Mouse (Mus musculus): ENCODE results near the gene Zfyve21. TPM values are rescaled to one million over a fixed set of nuclear protein-coding genes. Genes with fewer than 3 reads are reported as not detected.

Zfyve21 gene
- polyA plus RNA-seq, 1 experiment from 2014 or later: 46.4 TPM

DNA sequence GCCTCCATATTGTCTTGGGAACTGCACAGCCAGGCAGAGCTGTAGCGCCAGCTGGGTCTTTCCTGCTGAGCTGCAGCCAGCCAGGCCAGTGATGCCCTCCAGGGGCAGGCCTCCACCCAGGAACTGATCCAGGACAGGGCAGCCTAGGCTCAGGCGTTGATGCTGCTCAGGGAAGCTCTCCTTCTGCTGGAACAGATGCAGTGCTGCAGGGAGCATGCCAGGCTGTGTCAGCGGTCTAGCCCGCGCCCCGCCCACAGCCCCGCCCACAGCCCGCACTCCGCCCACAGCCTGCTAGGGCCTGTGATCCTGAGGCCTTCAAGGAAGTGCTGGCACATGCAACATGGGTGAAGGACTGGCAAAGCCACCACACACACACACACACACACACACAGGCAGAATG, 4.2 kb upstream of the Zfyve21 start:
- peak overlapping the region; percentile 31 for H3K4me2 ChIP-seq
- 0 out of 2 replicates have a peak overlapping the region, but pooled peaks have one; percentile 1 for H3K9ac ChIP-seq
- peak overlapping the region; percentile 47 for H3K27ac ChIP-seq (replicated peaks)
- 0 out of 2 replicates have a peak, but pooled peaks have one; percentile 5 for ATAC-seq (ENCODE audit: low FRiP score, low read depth)
- WGBS: 2% methylated on average over 9 of the region's 9 CpGs
- H3K4me3 ChIP-seq: no peak overlapping the region
- no peaks in the 10 kb centered on the region for H3K27me3 ChIP-seq
- no peaks in the 10 kb centered on the region for H3K9me3 ChIP-seq
- H3K36me3 ChIP-seq: peaks cover 9% of the 10 kb centered on the region
- peaks cover 29% of the 10 kb centered on the region for H3K4me1 ChIP-seq (replicated peaks)

DNA sequence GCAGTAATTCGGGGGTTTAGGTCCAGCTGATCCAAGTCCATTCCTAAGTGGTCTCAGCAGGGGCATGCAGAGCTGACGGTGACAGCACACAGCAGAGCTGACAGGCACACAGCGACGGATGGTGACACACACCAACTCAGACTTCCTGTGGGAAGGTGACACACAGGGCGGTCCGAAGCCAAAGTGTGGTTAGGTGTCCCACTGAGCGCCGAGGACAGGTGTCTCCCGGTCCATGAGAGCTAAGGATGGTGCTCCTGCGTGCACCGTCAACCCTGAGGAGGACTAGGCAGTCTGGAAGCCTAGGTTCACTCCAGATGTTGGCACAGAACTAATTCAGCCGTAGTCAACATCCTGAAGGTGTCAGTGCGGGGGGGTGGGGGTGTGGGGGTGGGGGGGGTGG, 1.9 kb upstream of the Zfyve21 start:
- no peaks in the 10 kb centered on the region for H3K9me3 ChIP-seq
- H3K27me3 ChIP-seq: no peaks in the 10 kb centered on the region
- no peak for ATAC-seq (ENCODE audit: low FRiP score, low read depth)
- no peak overlapping the region for H3K27ac ChIP-seq (replicated peaks)
- H3K4me3 ChIP-seq: no peak overlapping the region
- 0 out of 2 replicates have a peak, but pooled peaks cover 6% of the 10 kb centered on the region for H3K36me3 ChIP-seq
- H3K9ac ChIP-seq: no peak overlapping the region
- no peak overlapping the region for H3K4me2 ChIP-seq
- peaks cover 52% of the 10 kb centered on the region for H3K4me1 ChIP-seq (replicated peaks)
- WGBS: 89% methylated on average over 13 of the region's 13 CpGs

DNA sequence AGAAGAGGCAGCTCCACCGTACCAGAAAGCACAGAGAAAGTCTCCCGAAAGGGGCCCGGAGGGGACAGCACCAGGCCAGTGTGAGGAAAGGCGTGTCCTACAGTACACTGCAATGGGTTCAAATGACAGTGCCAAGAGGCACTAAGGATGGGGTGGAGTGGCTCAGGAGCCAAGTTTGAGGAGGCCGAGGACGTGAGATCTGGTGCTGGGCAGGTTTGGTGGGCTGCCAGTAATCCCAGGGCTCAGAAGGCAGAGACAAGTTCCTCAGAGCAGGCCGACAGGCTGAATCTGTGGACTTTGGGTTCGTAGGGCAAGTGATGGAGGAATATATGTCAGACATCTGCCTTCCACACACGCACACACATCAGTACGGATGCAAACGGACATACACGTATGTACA, 1.4 kb upstream of the Zfyve21 start:
- no peaks in the 10 kb centered on the region for H3K9me3 ChIP-seq
- 68% methylated on average over 12 of the region's 12 CpGs for WGBS
- H3K4me3 ChIP-seq: no peak overlapping the region
- no peaks in the 10 kb centered on the region for H3K27me3 ChIP-seq
- ATAC-seq (ENCODE audit: low FRiP score, low read depth): no peak
- H3K36me3 ChIP-seq: 0 out of 2 replicates have a peak, but pooled peaks cover 6% of the 10 kb centered on the region
- peaks cover 53% of the 10 kb centered on the region for H3K4me1 ChIP-seq (replicated peaks)
- H3K27ac ChIP-seq (replicated peaks): no peak overlapping the region
- H3K4me2 ChIP-seq: peak overlapping the region; percentile 76
- no peak overlapping the region for H3K9ac ChIP-seq

GRCm38 (mm10) chr12:111813111-111813765, 732 bp upstream of the Zfyve21 start:
- no peak for ATAC-seq (ENCODE audit: low FRiP score, low read depth)

GRCm38 (mm10) chr12:111814769-111815762, 1.1 kb downstream of the Zfyve21 start:
- ATAC-seq (ENCODE audit: low FRiP score, low read depth): no peak
- no peaks in the 10 kb centered on the region for H3K9me3 ChIP-seq
- H3K27ac ChIP-seq (replicated peaks): peak overlapping the region; percentile 86; the same call in 1 of the 2 replicates
- peaks cover 47% of the 10 kb centered on the region for H3K4me1 ChIP-seq (replicated peaks)
- peak overlapping the region; percentile 67; the same call in 1 of the 2 replicates for H3K9ac ChIP-seq
- H3K36me3 ChIP-seq: no peaks in the 10 kb centered on the region
- peak overlapping the region; percentile 92 for H3K4me3 ChIP-seq
- no peaks in the 10 kb centered on the region for H3K27me3 ChIP-seq
- H3K4me2 ChIP-seq: peak overlapping the region; percentile 97
- WGBS: 26% methylated on average over 19 of the region's 19 CpGs

More at GRCm38 (mm10) chr12:111813111-111813765, 732 bp upstream of the Zfyve21 start:
- 0 out of 2 replicates have a peak overlapping the region, but pooled peaks have one; percentile 9 for H3K27ac ChIP-seq (replicated peaks)
- H3K9me3 ChIP-seq: no peaks in the 10 kb centered on the region
- peak overlapping the region; percentile 25 for H3K9ac ChIP-seq
- peak overlapping the region; percentile 76 for H3K4me2 ChIP-seq
- 0 out of 2 replicates have a peak, but pooled peaks cover 2% of the 10 kb centered on the region for H3K36me3 ChIP-seq
- H3K27me3 ChIP-seq: no peaks in the 10 kb centered on the region
- peak overlapping the region; percentile 92 for H3K4me3 ChIP-seq
- WGBS: 6% methylated on average over 27 of the region's 27 CpGs
- peaks cover 53% of the 10 kb centered on the region for H3K4me1 ChIP-seq (replicated peaks)

DNA sequence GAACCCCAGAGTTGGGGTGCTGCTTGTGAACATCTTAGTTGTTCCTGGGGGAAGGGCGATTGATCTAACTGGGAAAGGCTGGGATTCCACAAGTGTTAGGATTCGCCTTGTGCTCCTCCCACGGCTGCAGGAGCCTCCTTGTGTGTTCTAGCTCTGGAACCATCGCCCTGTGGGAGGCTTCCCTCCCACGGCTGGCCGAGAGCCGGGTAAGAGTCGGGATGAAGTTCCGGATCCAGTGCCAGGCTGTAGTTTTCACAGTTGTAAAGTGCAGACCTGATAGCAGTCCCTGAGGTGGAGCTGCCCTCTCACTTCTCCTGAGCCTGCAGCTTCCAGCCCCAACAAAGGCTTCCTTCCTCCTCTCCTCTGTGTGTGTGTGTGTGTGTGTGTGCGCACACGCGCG, 2.6 kb downstream of the Zfyve21 start:
- Histone ChIP-seq H3K27ac (replicated peaks) (0 out of 2 replicates have a peak overlapping the region, but pooled peaks have one; percentile 2), H3K9ac (no peak overlapping the region), H3K4me1 (replicated peaks) (peaks cover 44% of the 10 kb centered on the region), H3K36me3 (no peaks in the 10 kb centered on the region), H3K9me3 (no peaks in the 10 kb centered on the region), H3K27me3 (no peaks in the 10 kb centered on the region), H3K4me2 (peak overlapping the region; percentile 21), H3K4me3 (no peak overlapping the region; the same call in 1 of the 2 replicates)
- WGBS: 55% methylated on average over 13 of the region's 13 CpGs
- ATAC-seq (ENCODE audit: low FRiP score, low read depth): no peak

- Histone ChIP-seq H3K9ac (no peak overlapping the region), H3K4me1 (replicated peaks) (peaks cover 44% of the 10 kb centered on the region), H3K9me3 (no peaks in the 10 kb centered on the region), H3K27ac (replicated peaks) (no peak overlapping the region), H3K4me2 (peak overlapping the region; percentile 21; the same call in 1 of the 2 replicates), H3K27me3 (no peaks in the 10 kb centered on the region), H3K36me3 (no peaks in the 10 kb centered on the region), H3K4me3 (no peak overlapping the region)
- 53% methylated on average over 9 of the region's 9 CpGs for WGBS
- ATAC-seq (ENCODE audit: low FRiP score, low read depth): no peak
Measured at GRCm38 (mm10) chr12:111816967-111817366, 3.0 kb downstream of the Zfyve21 start.

DNA sequence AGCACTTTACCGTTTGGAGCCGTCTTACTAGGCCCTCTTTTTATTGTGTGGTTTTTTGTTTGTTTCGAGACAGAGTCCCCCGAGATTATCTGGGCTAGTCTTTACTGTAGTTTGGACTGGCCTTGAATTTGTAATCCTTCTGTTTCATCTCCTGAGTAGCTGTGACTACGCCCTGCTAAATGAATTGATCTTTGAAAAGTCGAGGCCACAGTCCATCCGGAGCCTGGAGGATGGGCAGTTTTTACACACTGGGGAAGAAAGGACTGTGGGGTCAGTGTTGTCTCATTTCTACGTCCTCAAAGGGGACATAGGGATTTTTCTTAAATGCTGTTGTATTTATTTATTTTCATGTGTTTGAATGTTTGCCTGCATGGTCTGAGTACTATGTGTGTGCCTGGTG, 4.0 kb downstream of the Zfyve21 start:
- Histone ChIP-seq H3K4me3 (no peak overlapping the region), H3K4me2 (no peak overlapping the region), H3K4me1 (replicated peaks) (peaks cover 39% of the 10 kb centered on the region), H3K27ac (replicated peaks) (no peak overlapping the region), H3K27me3 (no peaks in the 10 kb centered on the region), H3K9me3 (no peaks in the 10 kb centered on the region), H3K9ac (no peak overlapping the region), H3K36me3 (no peaks in the 10 kb centered on the region)
- no peak for ATAC-seq (ENCODE audit: low FRiP score, low read depth)
- 88% methylated on average over 8 of the region's 8 CpGs for WGBS

DNA sequence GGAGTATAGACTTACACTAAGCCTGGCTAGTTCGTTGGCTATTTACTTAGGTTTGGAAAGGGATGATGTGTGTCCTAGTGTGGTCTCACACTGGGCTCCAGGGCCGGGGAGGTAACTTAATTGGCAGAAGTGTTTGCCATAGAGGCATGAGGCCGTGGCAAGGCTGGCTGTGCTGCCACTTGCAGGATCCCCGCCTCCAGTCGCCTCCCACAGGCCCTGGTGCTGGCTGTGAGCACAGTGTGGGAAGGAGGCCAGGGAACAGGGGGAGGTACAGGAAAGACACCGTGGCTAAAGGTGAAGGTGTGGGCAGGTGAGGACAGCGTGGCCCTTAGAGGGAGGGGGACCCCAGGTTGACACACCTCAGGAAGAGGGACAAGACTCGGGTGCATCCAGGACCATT, 6.0 kb downstream of the Zfyve21 start:
- Histone ChIP-seq H3K36me3 (peaks cover 4% of the 10 kb centered on the region), H3K9me3 (no peaks in the 10 kb centered on the region), H3K9ac (no peak overlapping the region), H3K4me3 (no peak overlapping the region), H3K27ac (replicated peaks) (no peak overlapping the region), H3K4me2 (no peak overlapping the region), H3K4me1 (replicated peaks) (peaks cover 26% of the 10 kb centered on the region), H3K27me3 (no peaks in the 10 kb centered on the region)
- WGBS: 73% methylated on average over 8 of the region's 8 CpGs
- ATAC-seq (ENCODE audit: low FRiP score, low read depth): no peak

DNA sequence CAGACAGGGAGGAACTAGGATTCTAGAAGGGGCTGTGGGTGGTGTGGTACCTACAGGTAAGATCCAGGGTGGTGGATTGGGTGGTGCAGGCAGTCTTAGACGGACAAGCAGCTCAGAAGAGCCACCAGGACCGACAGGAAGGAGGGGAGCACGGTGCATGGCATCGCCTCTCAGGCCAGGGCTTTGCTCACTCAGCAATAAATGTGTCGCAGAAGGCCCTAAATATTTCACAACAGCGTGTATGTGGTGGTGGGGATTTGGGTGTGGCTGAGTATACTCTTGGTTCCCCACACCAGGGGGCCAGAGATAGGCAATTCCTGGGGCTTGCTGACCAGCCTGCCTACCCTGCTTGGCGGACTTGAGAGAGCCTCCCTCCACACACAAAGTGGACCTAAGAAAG, 6.7 kb downstream of the Zfyve21 start:
- H3K9me3 ChIP-seq: no peaks in the 10 kb centered on the region
- H3K27ac ChIP-seq (replicated peaks): no peak overlapping the region
- H3K4me1 ChIP-seq (replicated peaks): peaks cover 18% of the 10 kb centered on the region
- no peak overlapping the region for H3K4me2 ChIP-seq
- no peak overlapping the region for H3K9ac ChIP-seq
- H3K27me3 ChIP-seq: no peaks in the 10 kb centered on the region
- H3K36me3 ChIP-seq: peaks cover 11% of the 10 kb centered on the region
- H3K4me3 ChIP-seq: no peak overlapping the region
- WGBS: 91% methylated on average over 7 of the region's 7 CpGs
- no peak for ATAC-seq (ENCODE audit: low FRiP score, low read depth)

GRCm38 (mm10) chr12:111821931-111822330, 8.0 kb downstream of the Zfyve21 start:
- H3K36me3 ChIP-seq: peaks cover 21% of the 10 kb centered on the region
- H3K4me2 ChIP-seq: no peak overlapping the region
- H3K4me3 ChIP-seq: no peak overlapping the region
- WGBS: 60% methylated on average over 4 of the region's 4 CpGs
- H3K4me1 ChIP-seq (replicated peaks): 0 out of 2 replicates have a peak, but pooled peaks cover 6% of the 10 kb centered on the region
- H3K9me3 ChIP-seq: no peaks in the 10 kb centered on the region
- no peak for ATAC-seq (ENCODE audit: low FRiP score, low read depth)
- H3K27ac ChIP-seq (replicated peaks): no peak overlapping the region
- H3K9ac ChIP-seq: no peak overlapping the region
- H3K27me3 ChIP-seq: no peaks in the 10 kb centered on the region

GRCm38 (mm10) chr12:111827556-111827955, 13.6 kb downstream of the Zfyve21 start:
- Histone ChIP-seq H3K4me2 (no peak overlapping the region), H3K36me3 (peaks cover 73% of the 10 kb centered on the region)
- WGBS: 85% methylated on average over 12 of the region's 12 CpGs

More at GRCm38 (mm10) chr12:111827556-111827955, 13.6 kb downstream of the Zfyve21 start:
- Histone ChIP-seq H3K27ac (replicated peaks) (no peak overlapping the region), H3K9me3 (no peaks in the 10 kb centered on the region), H3K9ac (no peak overlapping the region), H3K4me3 (no peak overlapping the region), H3K27me3 (no peaks in the 10 kb centered on the region), H3K4me1 (replicated peaks) (no peaks in the 10 kb centered on the region)
- no peak for ATAC-seq (ENCODE audit: low FRiP score, low read depth)

Measured in hindbrain, embryonic 15.5 days (tissue).